ENCODE assay signal across 9 mouse cellular contexts in the genomic region with DNA sequence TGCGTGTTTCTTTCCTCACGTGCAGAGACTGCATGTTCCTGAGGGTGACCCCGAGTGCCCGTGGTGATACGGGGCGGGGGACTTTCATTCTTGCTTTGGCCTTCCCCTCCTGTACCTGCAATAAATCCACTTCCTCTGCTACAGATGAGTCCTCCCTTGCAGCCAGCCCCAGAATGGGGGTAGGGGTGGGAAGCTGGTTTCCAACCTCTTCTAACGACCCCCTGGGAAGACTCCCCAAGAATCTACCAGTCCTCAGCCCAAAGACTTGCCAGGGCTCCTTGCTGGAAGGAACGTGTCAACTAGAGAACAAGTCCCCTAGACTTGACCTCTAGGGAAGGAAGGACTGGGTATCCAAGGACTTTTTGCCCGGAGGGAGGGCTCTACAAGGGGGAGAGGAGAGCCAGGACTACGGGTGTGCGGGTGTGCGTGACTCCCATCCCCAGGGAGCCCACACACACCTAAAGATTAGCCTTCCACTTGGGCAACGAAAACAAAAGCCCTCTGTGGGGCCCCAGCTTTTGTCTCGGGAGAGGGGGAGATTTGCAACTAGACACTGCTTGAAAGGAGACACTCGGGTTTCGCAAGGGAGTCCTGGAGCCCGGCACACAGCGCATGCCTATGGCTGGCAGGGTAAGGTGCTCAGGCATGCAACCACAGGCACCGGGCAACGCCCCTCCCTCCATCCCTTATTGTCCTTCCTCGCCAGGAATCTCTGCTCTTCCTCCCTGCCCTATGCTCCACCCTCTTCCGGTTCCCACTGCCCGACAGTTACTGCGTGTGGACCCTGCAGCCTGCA. TPM values are rescaled to one million over a fixed set of nuclear protein-coding genes. Genes with fewer than 3 reads are reported as not detected.
DNase-seq lines count a peak whose midpoint lies in the region; ATAC-seq lines count a peak whose summit lies in the region.
"Had no signal": no experiment of that assay in that cellular context is flagged by ENCODE, and none has a peak within 500 bp of the region (broad histone marks: within the 10 kb centered on the region; RNA-seq: fewer than 3 reads in every experiment).

No protein-coding gene starts in this region.

- H3K27ac ChIP-seq in hindbrain, embryonic 11.5 days (ENCODE audit: low read depth, low read length), result no peak overlapping the region
- no peak overlapping the region for H3K27ac ChIP-seq in liver, embryonic 16.5 days (ENCODE audit: low read length)
- H3K27ac ChIP-seq in neural tube, embryonic 15.5 days (replicated peaks), result no peak overlapping the region

- DNase-seq in 3T3-L1 (ENCODE audit: low read depth, low spot score), result peak; percentile 49
- peak; percentile 64 for DNase-seq in Muller cell, postnatal 12 days (ENCODE audit: inconsistent ontology term)
- DNase-seq in hindbrain, embryonic 11.5 days (ENCODE audit: low spot score), result peak; percentile 52
- no peak for DNase-seq in cerebellum, adult 9-11 months

- peak overlapping the region; percentile 28; the same call in 1 of the 2 replicates for H3K9ac ChIP-seq in hindbrain, embryonic 11.5 days (ENCODE audit: low read depth, low read length)
- no peak overlapping the region for H3K9ac ChIP-seq in liver, embryonic 16.5 days (ENCODE audit: low read depth, low read length)
- 0 out of 2 replicates have a peak overlapping the region, but pooled peaks have one; percentile 0 for H3K9ac ChIP-seq in neural tube, embryonic 15.5 days (replicated peaks)

- peak overlapping the region; percentile 14; the same call in 1 of the 2 replicates for H3K4me3 ChIP-seq in hindbrain, embryonic 11.5 days (ENCODE audit: low read depth, low read length)
- no peak overlapping the region for H3K4me3 ChIP-seq in liver, embryonic 16.5 days (ENCODE audit: low read depth, low read length)
- peak overlapping the region; percentile 15 for H3K4me3 ChIP-seq in neural tube, embryonic 15.5 days (replicated peaks)

- H3K27me3 ChIP-seq in hindbrain, embryonic 11.5 days (ENCODE audit: control insufficient read depth, insufficient read depth, low read length), result peaks cover 67% of the 10 kb centered on the region
- H3K27me3 ChIP-seq in liver, embryonic 16.5 days (ENCODE audit: control insufficient read depth, insufficient read depth, low read depth, low read length), result peaks cover 87% of the 10 kb centered on the region
- H3K27me3 ChIP-seq in neural tube, embryonic 15.5 days (replicated peaks), result peaks cover 92% of the 10 kb centered on the region

- no peaks in the 10 kb centered on the region for H3K36me3 ChIP-seq in hindbrain, embryonic 11.5 days (ENCODE audit: control insufficient read depth, insufficient read depth, low read length)
- no peaks in the 10 kb centered on the region for H3K36me3 ChIP-seq in liver, embryonic 16.5 days (ENCODE audit: control insufficient read depth, insufficient read depth)
- H3K36me3 ChIP-seq in neural tube, embryonic 15.5 days, result no peaks in the 10 kb centered on the region

- no peaks in the 10 kb centered on the region for H3K9me3 ChIP-seq in hindbrain, embryonic 11.5 days (ENCODE audit: control insufficient read depth, low read length)
- no peaks in the 10 kb centered on the region for H3K9me3 ChIP-seq in liver, embryonic 16.5 days (replicated peaks; ENCODE audit: control insufficient read depth, low read length)
- no peaks in the 10 kb centered on the region for H3K9me3 ChIP-seq in neural tube, embryonic 15.5 days (replicated peaks)

- H3K4me1 ChIP-seq in hindbrain, embryonic 11.5 days (replicated peaks; ENCODE audit: control insufficient read depth, insufficient read depth, low read length), result peaks cover 10% of the 10 kb centered on the region
- H3K4me1 ChIP-seq in liver, embryonic 16.5 days (ENCODE audit: control insufficient read depth, low read depth, low read length), result no peaks in the 10 kb centered on the region; the same call in none of the 2 replicates
- peaks cover 23% of the 10 kb centered on the region for H3K4me1 ChIP-seq in neural tube, embryonic 15.5 days

- WGBS in hindbrain, embryonic 11.5 days, result 3% methylated on average over 24 of the region's 24 CpGs
- WGBS in liver, embryonic 16.5 days (ENCODE audit: insufficient replicate concordance), result under 1% methylated on average over 24 of the region's 24 CpGs
- 3% methylated on average over 24 of the region's 24 CpGs for WGBS in neural tube, embryonic 15.5 days

- H3K4me2 ChIP-seq in hindbrain, embryonic 11.5 days (replicated peaks; ENCODE audit: low read depth, low read length), result peak overlapping the region; percentile 55
- H3K4me2 ChIP-seq in liver, embryonic 16.5 days (ENCODE audit: low read depth, low read length), result peak overlapping the region; percentile 19; the same call in 1 of the 2 replicates
- peak overlapping the region; percentile 53 for H3K4me2 ChIP-seq in neural tube, embryonic 15.5 days

- ATAC-seq in hindbrain, embryonic 11.5 days (ENCODE audit: low FRiP score), result peak; percentile 27; the same call in 1 of the 2 replicates
- ATAC-seq in liver, embryonic 16.5 days (ENCODE audit: low read depth), result no peak
- ATAC-seq in neural tube, embryonic 15.5 days (ENCODE audit: low FRiP score), result no peak
- ATAC-seq in monocyte, adult 5-6 weeks (replicated peaks; ENCODE audit: insufficient number of reproducible peaks, low FRiP score, low TSS enrichment, poor library complexity, severe bottlenecking), result no peak
- ATAC-seq in CD4-positive, CD25-positive, alpha-beta regulatory T cell, adult 4 months, result no peak

RNA-seq across cellular contexts. Expression of gene Aqp2, which starts 5.8 kb away (rescaled TPM):
- polyA plus RNA-seq in hindbrain, embryonic 11.5 days (2014; fragmentation: Nextera tagmentation; extraction: Ambion mirVana), result not detected in 2 replicates
- not detected in 2 replicates for polyA plus RNA-seq in liver, embryonic 16.5 days (2015; fragmentation: Nextera tagmentation; extraction: Ambion mirVana)
- polyA plus RNA-seq in neural tube, embryonic 15.5 days (2015; fragmentation: Nextera tagmentation; extraction: Ambion mirVana), result not detected in 2 replicates
- not detected in 3 replicates for total RNA-seq in monocyte, adult 5-6 weeks (2017)
- not detected for polyA plus RNA-seq in CD4-positive, CD25-positive, alpha-beta regulatory T cell, adult 4 months (2017; shearing (Covaris generic))

RNA-seq across cellular contexts. Expression of gene Aqp5, which starts 6.0 kb away (rescaled TPM):
- polyA plus RNA-seq in hindbrain, embryonic 11.5 days (2014; fragmentation: Nextera tagmentation; extraction: Ambion mirVana), result 0.28 and 0.36 TPM in 2 replicates
- 0.07 TPM in 1 of 2 replicates, not detected in the other for polyA plus RNA-seq in liver, embryonic 16.5 days (2015; fragmentation: Nextera tagmentation; extraction: Ambion mirVana)
- polyA plus RNA-seq in neural tube, embryonic 15.5 days (2015; fragmentation: Nextera tagmentation; extraction: Ambion mirVana), result 1.00 and 3.7 TPM in 2 replicates
- not detected in 3 replicates for total RNA-seq in monocyte, adult 5-6 weeks (2017)
- not detected for polyA plus RNA-seq in CD4-positive, CD25-positive, alpha-beta regulatory T cell, adult 4 months (2017; shearing (Covaris generic))

RNA-seq across cellular contexts. Expression of gene Aqp6, which starts 16.6 kb away (rescaled TPM):
- 1.0 and 1.7 TPM in 2 replicates for polyA plus RNA-seq in hindbrain, embryonic 11.5 days (2014; fragmentation: Nextera tagmentation; extraction: Ambion mirVana)
- not detected in 2 replicates for polyA plus RNA-seq in liver, embryonic 16.5 days (2015; fragmentation: Nextera tagmentation; extraction: Ambion mirVana)
- 0.64 and 0.72 TPM in 2 replicates for polyA plus RNA-seq in neural tube, embryonic 15.5 days (2015; fragmentation: Nextera tagmentation; extraction: Ambion mirVana)
- not detected in 3 replicates for total RNA-seq in monocyte, adult 5-6 weeks (2017)
- polyA plus RNA-seq in CD4-positive, CD25-positive, alpha-beta regulatory T cell, adult 4 months (2017; shearing (Covaris generic)), result not detected
- polyA plus RNA-seq: spleen, adult 2 months had no signal

RNA-seq across cellular contexts. Expression of gene Faim2, which starts 56.6 kb away (rescaled TPM):
- polyA plus RNA-seq in hindbrain, embryonic 11.5 days (2014; fragmentation: Nextera tagmentation; extraction: Ambion mirVana), result 0.97 and 2.3 TPM in 2 replicates
- polyA plus RNA-seq in liver, embryonic 16.5 days (2015; fragmentation: Nextera tagmentation; extraction: Ambion mirVana), result 0.02 TPM in 1 of 2 replicates, not detected in the other
- polyA plus RNA-seq in neural tube, embryonic 15.5 days (2015; fragmentation: Nextera tagmentation; extraction: Ambion mirVana), result 50.7 and 57.5 TPM in 2 replicates
- 0.11 TPM in 1 of 3 replicates, not detected in the others for total RNA-seq in monocyte, adult 5-6 weeks (2017)
- polyA plus RNA-seq in CD4-positive, CD25-positive, alpha-beta regulatory T cell, adult 4 months (2017; shearing (Covaris generic)), result under 1 TPM in 1 of 2 experiments, not detected in 1; 0.03 TPM
